Mouse (Mus musculus) C2C12 (cell line): ENCODE results near the gene B4galnt1.

Source experiments
- CEBPB ChIP-seq: IDR thresholded peaks from one replicate; pipeline ENCODE4 v1.6.1; 2011; ENCODE audit warnings: low read depth, mild to moderate bottlenecking, control low read depth, moderate library complexity
- CTCF ChIP-seq: IDR thresholded peaks from one replicate; pipeline ENCODE4 v1.5.1; 2011; ENCODE audit not compliant: control insufficient read depth, insufficient read depth, insufficient read length
- USF1 ChIP-seq: IDR thresholded peaks from one replicate; pipeline ENCODE4 v1.6.1; 2011; ENCODE audit warnings: low read depth, mild to moderate bottlenecking, control low read depth, moderate library complexity

GRCm38 (mm10) chr10:127191191-127192056, 26.4 kb downstream of the B4galnt1 start:
- TF ChIP-seq CTCF = no peak
- TF ChIP-seq USF1 = no peak
- TF ChIP-seq CEBPB = no peak
